Mouse (Mus musculus) thymus, postnatal 10 days (tissue): ENCODE data around the gene Mcrip1.
"Not testable (repeated sequence)": the region's sequence is repeated elsewhere in the genome, so short reads cannot be mapped to it uniquely, and the experiment has no call there.

Source experiments
- DNase-seq, 2 experiments: peaks; one replicate each; pipeline ENCODE4 v3.0.0; 2021; ENCODE audit warnings: low spot score in 2 of 2

Gene Mcrip1

DNA sequence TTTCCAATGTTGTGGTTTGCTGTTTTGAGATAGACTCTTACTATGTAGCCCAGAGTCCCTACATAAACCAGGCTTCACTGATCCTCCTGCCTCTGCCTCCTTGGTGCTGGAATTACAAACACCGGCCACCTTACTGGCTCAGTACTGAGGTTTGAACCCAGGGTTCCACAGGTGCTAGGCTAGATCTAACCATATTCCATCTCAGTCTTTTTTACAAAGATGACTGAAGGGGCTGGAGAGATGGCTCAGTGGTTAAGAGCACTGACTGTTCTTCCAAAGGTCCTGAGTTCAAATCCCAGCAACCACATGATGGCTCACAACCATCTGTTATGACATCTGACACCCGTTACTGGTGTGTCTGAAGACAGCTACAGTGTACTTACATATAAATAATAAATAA, 35.3 kb downstream of the Mcrip1 start:
- DNase-seq: not testable (repeated sequence)

DNA sequence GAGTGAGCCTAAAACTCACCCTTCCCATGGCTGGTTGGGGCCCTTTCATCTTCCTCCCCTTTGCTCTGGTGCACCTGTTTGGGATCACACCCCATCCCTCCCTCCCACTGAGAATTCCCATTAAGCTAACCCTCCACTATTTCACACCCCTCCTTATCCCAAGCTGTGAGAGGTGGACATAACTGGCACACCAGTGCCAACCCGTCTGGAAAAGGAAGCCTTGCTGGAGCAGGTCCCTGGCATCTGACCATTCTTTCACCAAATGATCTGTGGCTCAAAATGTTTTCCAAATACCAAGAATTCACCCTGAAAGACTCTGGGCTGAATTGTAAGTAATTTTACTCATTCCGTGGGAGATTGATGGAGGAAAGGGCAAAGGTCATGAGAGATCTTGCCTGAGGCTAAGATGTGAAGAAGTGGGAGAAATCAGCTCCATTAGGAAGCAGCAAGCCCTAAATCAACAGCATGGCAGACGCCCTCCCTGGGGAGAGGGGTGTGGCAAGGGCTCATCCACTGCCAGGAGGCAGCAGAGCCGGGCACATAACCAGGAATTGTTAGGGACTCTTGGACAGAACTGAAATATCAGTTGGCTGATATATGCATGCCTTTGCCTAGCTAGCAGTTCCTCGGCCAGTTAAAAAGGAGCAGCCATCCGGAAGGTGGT, 36.6 kb downstream of the Mcrip1 start:
- no peak for DNase-seq

DNA sequence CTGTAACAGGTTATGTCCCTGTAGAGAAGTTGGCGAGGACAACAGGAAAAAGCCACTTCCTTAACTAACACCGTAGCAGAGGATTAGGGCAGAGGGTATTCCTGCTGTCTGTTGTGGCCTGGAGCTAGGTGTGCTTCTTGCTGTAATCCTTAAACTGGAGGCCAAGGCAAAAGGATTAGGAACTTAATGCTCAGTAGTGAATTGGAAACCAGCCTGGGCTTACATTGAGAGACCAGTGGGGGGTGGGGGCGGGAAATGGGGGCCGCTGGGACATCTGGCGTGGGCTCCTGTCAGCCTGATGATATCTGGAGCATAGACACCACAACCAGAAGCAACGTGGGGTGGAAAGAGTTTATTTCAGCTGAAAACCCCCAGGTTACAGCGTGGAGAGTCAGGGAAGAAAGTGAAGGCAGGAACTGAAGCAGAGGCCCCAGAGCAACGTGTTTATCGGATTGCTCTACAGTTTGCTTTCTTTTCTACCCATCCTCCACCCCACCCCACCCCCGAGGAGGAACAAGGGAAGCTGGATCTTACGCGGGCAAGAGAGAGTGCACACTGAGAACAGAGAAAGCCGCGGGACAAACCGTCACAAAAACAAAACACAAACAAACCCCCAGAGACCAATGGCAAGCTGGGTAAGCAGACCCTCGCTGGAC, 39.0 kb downstream of the Mcrip1 start:
- peak in 1 of 2 experiments; percentile 53 for DNase-seq

DNA sequence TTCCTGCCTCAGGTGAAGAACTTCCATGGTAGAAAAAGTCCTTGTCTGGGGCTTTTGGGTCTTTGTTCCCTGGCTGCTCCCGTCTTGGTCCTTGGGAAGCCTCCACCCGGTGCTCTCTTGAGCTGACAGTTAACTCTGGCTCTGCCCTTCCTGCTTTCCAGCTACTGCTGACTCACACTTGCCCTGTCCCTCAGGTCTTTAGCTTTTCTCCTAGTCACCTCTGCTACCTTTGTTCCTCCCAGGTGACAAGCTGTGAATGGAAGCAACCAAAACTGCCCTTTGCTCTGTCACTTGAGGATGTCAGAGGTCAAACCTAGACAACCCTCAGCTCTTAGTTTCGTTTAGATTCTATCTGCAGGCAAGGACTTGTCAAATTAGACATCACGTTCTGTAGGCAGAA, 39.6 kb downstream of the Mcrip1 start:
- DNase-seq: no peak

DNA sequence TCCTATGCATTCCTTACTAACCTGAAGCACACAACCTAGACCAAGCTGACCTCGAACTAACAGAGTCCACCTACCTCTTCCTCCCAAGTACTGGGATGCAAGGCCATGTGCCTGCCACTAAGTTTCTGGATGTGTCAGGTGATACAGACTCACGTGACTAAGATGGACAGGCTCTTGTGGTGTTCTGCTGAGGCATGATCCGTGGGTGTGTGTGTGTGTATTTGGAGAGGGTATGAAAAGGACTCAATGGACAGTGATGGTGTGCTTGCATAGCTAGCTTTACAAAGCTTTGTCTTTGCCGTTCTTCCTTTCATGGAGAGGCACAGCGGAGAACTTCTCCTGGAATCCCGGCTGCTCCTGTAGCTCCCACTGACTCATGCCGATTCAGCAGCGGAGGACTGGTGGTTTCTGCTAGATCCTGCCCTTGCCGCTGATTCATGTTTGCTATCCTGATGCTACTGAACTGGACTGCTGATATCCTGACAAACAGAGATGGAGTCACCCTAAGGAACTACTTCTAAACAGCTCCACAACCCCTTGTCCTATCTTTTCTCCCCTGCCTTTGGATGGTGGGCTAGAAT, 41.1 kb downstream of the Mcrip1 start:
- no peak for DNase-seq

DNA sequence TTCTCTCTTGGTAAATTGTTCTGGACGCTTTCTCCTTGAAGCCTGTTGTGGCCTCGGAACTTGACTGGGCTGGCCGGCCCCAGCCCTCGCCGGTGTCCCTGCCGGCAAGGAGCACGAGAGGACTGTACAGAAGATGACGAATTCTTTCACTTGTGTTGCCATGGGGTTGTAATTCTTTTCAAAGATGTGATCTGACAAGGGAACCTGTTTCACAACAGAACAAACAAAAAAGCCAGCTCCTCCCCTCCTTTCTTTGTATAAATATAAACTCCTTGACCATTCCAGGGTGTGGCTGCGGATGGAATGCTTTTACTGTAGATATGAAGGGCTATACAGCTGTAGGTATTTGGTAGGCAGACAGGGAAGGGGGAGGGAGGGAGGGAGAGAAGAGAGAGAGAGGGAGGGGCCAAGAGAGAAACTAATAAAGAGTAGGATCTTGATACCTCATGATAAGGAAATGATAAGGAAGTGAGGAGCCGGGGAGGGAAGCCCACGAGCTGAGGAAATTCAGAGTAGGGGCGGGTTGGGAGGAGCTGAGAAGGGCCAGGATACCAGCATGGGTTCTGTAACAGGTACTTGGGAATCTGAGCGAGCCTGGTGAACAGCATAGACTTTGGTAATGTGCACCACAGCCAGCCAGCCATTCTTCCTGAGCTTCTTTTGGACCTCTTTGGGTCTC, 41.8 kb downstream of the Mcrip1 start:
- DNase-seq: no peak

DNA sequence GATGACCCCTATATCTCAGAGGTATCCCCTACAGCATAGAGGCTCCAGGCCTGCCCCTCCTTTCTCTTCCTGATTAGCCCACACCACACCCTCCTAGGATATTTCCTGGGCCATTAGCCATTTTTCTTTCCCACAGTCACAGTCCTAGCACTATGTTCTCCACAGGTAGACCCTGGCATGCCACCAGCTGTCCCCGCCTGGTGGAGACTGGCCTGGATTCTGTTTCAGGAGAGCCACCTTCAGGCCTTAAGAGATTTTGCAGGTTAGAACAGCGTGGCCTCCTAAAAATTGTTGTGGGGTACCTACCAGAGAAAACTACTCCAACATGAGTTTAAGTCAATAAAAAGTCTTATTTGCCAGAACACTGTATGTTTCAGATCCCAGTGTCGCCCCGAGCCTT, 42.6 kb downstream of the Mcrip1 start:
- no peak for DNase-seq

DNA sequence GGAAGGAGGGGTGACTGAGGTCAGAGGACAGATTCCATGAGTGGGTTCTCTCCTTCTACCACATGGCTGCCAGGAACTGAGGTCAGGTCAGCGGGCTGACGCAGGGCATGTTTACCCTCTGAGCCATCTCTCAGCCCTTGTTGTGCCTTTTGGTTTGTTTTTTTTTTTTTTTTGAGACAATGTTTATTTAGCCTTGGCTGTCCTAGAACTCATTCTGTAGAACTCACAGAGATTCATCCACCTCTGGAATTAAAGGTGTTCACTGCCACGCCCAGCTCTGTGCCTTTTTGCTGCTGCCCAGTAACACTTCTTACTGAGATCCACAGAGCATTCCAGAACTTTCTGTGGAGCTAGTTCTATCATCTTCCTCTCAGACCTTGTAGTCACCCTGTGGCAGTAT, 43.9 kb downstream of the Mcrip1 start:
- no peak for DNase-seq

DNA sequence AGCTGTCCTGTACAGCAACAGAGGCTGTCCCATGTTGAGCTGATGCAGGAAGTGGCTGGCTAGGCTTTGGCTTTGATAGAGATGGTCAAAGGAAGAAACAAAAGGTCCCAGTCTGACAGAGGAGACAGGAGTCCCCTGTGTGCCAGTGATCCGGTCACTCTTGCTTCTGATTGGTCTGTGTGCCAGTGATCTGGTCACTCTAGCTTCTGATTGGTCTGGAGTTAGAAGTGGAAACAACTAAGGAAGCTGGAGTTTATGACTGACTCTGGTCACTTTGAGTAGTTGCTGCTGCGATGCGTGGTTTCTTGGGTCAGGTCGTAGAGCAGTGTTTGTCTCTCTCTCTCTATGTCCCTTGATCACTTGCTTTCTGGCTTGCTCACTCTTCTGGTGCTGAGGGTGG, 47.8 kb downstream of the Mcrip1 start:
- no peak for DNase-seq

DNA sequence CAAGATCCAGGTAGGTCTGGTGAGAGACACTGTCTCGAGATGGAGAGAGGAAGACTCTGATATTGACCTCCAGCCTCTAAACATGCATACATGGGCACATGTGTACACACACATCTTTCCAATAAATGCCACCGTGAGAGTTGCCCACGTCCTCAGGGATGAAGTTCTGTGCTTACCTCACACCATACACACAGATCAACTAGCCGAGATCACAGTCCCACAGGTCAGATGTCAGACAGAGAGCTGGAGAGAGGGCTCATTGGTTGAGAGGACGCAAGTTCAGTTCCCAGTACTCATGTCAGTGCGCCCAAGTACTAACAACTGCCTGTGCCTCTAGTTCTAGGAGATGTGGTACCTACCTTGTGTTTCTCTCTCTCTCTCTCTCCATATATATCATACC, 48.5 kb downstream of the Mcrip1 start:
- no peak for DNase-seq

DNA sequence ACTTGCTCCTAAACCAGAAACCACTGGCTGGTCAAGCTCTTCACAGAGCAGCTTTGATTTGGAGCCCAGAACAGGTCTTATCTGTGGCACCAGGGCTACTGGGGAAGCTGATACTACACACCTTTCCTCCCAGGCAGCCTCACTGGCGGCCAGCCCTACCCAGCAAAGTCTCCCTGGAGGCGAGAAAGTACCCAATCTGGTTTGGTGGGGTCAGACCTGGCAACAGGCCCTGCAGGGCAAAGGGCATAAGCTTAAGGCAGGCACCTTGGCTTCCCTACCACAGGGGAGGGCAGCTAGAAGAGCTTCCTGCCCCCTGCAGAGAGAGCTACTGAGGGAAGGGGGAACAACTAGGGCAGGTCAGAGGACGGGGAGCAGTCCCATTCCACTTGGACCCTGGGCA, 49.2 kb downstream of the Mcrip1 start:
- no peak for DNase-seq

DNA sequence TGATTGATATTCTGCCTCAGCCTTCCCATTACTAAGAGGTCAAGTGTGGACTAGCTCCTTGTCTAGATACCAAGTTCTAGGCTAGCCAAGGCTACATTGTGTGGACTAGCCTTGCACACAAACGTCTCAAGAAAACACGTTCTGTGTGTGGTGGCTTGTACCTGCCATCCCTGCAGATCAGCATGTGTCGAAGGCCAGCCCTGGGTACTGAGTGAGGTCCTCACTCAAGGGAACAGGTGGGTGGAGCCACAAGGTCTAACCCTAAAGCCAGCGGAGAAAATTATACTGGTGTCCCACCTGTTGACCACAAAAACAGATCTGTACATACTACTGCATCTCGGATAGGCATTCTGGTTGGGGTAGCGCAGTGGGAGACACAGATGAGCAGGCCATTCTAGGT, 49.6 kb downstream of the Mcrip1 start:
- no peak for DNase-seq

DNA sequence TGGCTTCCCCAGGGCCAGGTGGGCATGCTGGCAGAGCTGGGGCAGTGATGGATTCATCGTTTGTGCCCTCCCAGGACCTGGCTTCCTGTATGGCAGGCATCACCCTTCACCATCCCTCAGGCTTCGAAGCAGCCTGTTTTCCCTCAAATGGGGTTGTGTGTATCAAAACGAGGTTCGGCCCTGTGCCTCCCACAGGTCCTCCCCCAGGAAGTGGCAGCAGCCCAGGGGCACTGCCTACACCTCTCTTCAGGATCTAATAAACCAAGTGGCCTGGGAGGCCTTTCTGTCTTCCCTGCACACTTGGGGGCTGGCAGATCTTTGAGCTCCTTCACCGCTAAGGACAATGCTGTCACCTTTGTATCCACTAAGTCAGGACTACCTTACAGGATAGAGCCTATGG, 50.6 kb downstream of the Mcrip1 start:
- DNase-seq: no peak

DNA sequence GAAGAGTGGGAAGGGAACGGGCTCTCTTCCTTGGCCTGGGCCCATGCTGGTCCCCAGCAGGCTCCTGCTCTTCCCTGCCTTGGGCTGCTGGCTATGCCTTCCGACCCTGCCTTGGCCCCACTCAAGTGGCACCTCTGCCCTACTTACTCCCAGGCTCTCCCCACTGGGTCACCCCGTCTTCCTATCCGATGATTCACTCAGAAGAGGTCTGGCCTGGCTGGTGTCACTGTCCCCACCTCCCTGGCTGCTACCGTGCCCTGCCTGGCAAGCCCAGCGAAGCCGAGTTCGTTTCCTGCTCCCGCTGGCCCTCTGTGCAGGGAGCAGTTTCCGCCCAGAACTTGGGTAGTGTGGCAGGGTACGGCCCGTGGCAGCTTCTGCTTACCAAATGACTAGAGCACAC, 51.3 kb downstream of the Mcrip1 start:
- no peak for DNase-seq

DNA sequence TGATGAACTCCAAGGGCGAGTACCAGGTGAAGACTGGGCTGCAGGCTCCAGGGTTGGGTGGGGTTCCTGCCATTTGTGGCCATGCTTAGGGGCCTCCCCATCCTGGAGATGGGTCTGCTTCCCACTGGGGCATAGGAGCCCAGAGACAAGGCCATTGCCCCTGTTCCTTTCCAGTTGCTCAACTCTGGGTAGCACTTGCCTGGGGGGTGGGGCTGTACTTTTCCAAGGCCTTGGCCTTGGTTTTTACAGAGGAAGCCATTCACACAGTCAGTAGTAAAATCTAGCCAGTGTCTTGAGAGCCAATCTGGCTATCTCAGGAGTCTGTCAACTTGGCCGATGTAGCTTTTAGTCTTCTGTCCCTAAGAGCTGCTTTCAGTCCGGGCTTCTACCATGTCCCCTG, 52.1 kb downstream of the Mcrip1 start:
- DNase-seq: no peak

DNA sequence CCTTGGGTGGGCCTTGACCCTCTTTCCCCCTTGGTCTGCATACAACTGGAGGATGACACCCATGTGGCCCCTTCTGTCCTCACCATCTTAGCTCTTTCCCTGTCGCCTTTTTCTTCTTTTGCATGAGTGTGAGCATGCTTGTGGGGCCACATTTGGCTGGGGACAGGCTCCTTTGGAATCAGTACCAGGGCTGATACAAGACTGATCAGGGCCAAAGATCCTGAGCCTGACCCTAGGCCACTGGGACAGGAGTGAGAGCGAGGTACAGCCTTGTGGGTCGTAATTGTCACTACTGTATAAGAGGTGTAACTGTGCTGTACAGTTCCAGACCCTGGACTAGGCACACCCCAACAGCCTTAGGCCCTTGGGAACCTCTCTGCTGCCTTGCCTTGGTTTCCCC, 55.6 kb downstream of the Mcrip1 start:
- no peak for DNase-seq

DNA sequence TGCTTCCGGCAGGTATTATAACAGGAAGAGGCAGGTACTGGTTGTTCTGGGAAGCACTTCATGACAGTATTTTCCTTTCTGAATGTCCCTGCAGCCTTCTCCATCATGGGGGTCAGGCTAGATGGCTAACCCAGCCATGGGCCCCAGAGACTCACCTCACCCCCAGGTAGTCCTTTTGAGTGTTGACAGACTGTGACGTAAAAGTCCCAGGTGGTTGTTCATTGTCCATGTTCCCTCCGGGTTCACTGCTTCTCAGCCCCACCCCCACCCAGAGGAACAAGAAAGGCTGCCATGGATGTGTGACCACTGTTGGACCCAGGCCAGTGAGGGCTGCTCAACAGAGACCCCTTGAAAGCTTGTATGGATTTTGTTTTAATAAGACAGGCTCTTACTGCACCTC, 56.2 kb downstream of the Mcrip1 start:
- DNase-seq: no peak
